9 mouse cellular contexts compared by ENCODE assay signal in the genomic region with DNA sequence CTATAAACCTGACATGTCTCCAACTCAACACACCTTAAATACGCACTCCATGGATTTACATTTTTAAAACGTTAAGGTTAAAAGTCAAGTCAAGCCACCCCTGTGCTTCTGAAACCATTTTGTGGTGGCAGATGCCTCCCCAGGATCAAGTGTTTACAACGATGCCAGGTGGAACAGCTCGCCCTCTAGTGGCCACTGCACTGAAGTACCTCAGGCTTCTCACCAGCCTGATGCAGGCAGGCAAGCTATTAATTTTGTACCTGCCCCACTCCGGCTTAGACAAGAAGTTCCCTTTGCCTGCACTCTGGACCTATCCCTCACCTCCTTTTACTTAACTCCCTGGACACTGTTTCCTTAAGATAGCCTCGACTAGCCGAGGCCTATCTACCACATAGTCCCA. TPM values are rescaled to one million over a fixed set of nuclear protein-coding genes. Genes with fewer than 3 reads are reported as not detected.
DNase-seq lines count a peak whose midpoint lies in the region; ATAC-seq and TF ChIP-seq lines count a peak whose summit lies in the region.
"Had no signal": no experiment of that assay in that cellular context is flagged by ENCODE, and none has a peak within 500 bp of the region (broad histone marks: within the 10 kb centered on the region; RNA-seq: fewer than 3 reads in every experiment).

No protein-coding gene starts in this region.

- peak; percentile 92 for TF ChIP-seq CTCF in intestine, postnatal 0 days (IDR thresholded peaks at IDR 0.05; ENCODE audit: low read depth)

- H3K9ac ChIP-seq in hindbrain, embryonic 13.5 days, result no peak overlapping the region
- H3K9ac ChIP-seq in forebrain, embryonic 14.5 days (ENCODE audit: low read length), result no peak overlapping the region
- no peak overlapping the region for H3K9ac ChIP-seq in intestine, postnatal 0 days (ENCODE audit: low read depth, low read length)
- no peak overlapping the region for H3K9ac ChIP-seq in limb, embryonic 14.5 days (ENCODE audit: low read depth, low read length, severe bottlenecking)

- H3K27ac ChIP-seq in hindbrain, embryonic 10.5 days, result no peak overlapping the region
- H3K27ac ChIP-seq in hindbrain, embryonic 13.5 days, result no peak overlapping the region
- H3K27ac ChIP-seq in forebrain, embryonic 14.5 days (ENCODE audit: low read depth, low read length), result no peak overlapping the region
- no peak overlapping the region for H3K27ac ChIP-seq in intestine, postnatal 0 days (ENCODE audit: low read depth, low read length)
- H3K27ac ChIP-seq in limb, embryonic 14.5 days (replicated peaks; ENCODE audit: low read depth, low read length), result no peak overlapping the region
- H3K27ac ChIP-seq: macrophage had no signal

- ATAC-seq in hindbrain, embryonic 13.5 days (ENCODE audit: low FRiP score), result no peak
- peak; percentile 79 for ATAC-seq in cerebellum, adult (ENCODE audit: insufficient number of reproducible peaks, low FRiP score, low TSS enrichment)
- ATAC-seq in forebrain, embryonic 14.5 days, result peak; percentile 54
- no peak for ATAC-seq in intestine, postnatal 0 days
- peak; percentile 37; the same call in 1 of the 2 replicates for ATAC-seq in limb, embryonic 14.5 days (ENCODE audit: low FRiP score, low read depth)

- no peak for TF ChIP-seq POLR2A in limb, embryonic 14.5 days (IDR thresholded peaks at IDR 0.05; ENCODE audit: borderline replicate concordance, extremely low read depth, insufficient read depth, insufficient read length)

- no peaks in the 10 kb centered on the region for H3K4me1 ChIP-seq in hindbrain, embryonic 10.5 days (replicated peaks)
- 0 out of 2 replicates have a peak, but pooled peaks cover 3% of the 10 kb centered on the region for H3K4me1 ChIP-seq in hindbrain, embryonic 13.5 days (replicated peaks)
- no peaks in the 10 kb centered on the region for H3K4me1 ChIP-seq in forebrain, embryonic 14.5 days (ENCODE audit: control insufficient read depth, insufficient read depth, low read length)
- H3K4me1 ChIP-seq in intestine, postnatal 0 days (replicated peaks; ENCODE audit: control insufficient read depth, insufficient read depth, low read length), result no peaks in the 10 kb centered on the region
- no peaks in the 10 kb centered on the region for H3K4me1 ChIP-seq in limb, embryonic 14.5 days (ENCODE audit: control insufficient read depth, insufficient read depth, low read length)

- no peak overlapping the region for H3K4me3 ChIP-seq in hindbrain, embryonic 10.5 days
- H3K4me3 ChIP-seq in hindbrain, embryonic 13.5 days, result no peak overlapping the region
- H3K4me3 ChIP-seq in forebrain, embryonic 14.5 days (ENCODE audit: low read depth, low read length), result no peak overlapping the region
- no peak overlapping the region for H3K4me3 ChIP-seq in intestine, postnatal 0 days (ENCODE audit: low read depth, low read length)
- H3K4me3 ChIP-seq in limb, embryonic 14.5 days (replicated peaks; ENCODE audit: low read length), result no peak overlapping the region

- H3K27me3 ChIP-seq in hindbrain, embryonic 10.5 days (ENCODE audit: insufficient read depth, poor library complexity, severe bottlenecking), result no peaks in the 10 kb centered on the region
- H3K27me3 ChIP-seq in hindbrain, embryonic 13.5 days, result no peaks in the 10 kb centered on the region
- no peaks in the 10 kb centered on the region for H3K27me3 ChIP-seq in forebrain, embryonic 14.5 days (replicated peaks; ENCODE audit: control insufficient read depth, insufficient read depth, low read length)
- H3K27me3 ChIP-seq in intestine, postnatal 0 days (replicated peaks; ENCODE audit: control insufficient read depth, insufficient read depth, low read length), result no peaks in the 10 kb centered on the region
- H3K27me3 ChIP-seq in limb, embryonic 14.5 days (ENCODE audit: control insufficient read depth, insufficient read depth, low read length), result no peaks in the 10 kb centered on the region

- H3K4me2 ChIP-seq in hindbrain, embryonic 13.5 days, result no peak overlapping the region
- H3K4me2 ChIP-seq in forebrain, embryonic 14.5 days (ENCODE audit: low read length), result no peak overlapping the region
- no peak overlapping the region for H3K4me2 ChIP-seq in intestine, postnatal 0 days (replicated peaks; ENCODE audit: low read depth)
- H3K4me2 ChIP-seq in limb, embryonic 14.5 days (replicated peaks; ENCODE audit: low read depth, low read length, severe bottlenecking), result no peak overlapping the region

- H3K36me3 ChIP-seq in hindbrain, embryonic 10.5 days, result peaks cover 81% of the 10 kb centered on the region
- peaks cover 93% of the 10 kb centered on the region for H3K36me3 ChIP-seq in hindbrain, embryonic 13.5 days
- peaks cover 77% of the 10 kb centered on the region for H3K36me3 ChIP-seq in forebrain, embryonic 14.5 days (ENCODE audit: control insufficient read depth, insufficient read depth, low read length)
- no peaks in the 10 kb centered on the region for H3K36me3 ChIP-seq in intestine, postnatal 0 days (ENCODE audit: control insufficient read depth, insufficient read depth)
- H3K36me3 ChIP-seq in limb, embryonic 14.5 days (ENCODE audit: control insufficient read depth, insufficient read depth, low read length), result peaks cover 8% of the 10 kb centered on the region; the same call in 1 of the 2 replicates

- peak; percentile 61 for DNase-seq in hindbrain, embryonic 10.5 days (ENCODE audit: low spot score)
- peak; percentile 71 for DNase-seq in forebrain, embryonic 14.5 days (ENCODE audit: low spot score)
- peak; percentile 62 for DNase-seq in limb, embryonic 14.5 days (ENCODE audit: low spot score)
- DNase-seq in naive thymus-derived CD4-positive, alpha-beta T cell, adult 2 months (ENCODE audit: low read depth), result peak; percentile 80
- DNase-seq in spleen, postnatal 4 days (ENCODE audit: low spot score in 2 of 2), result peak; percentile 61 to 84

- 0 out of 2 replicates have a peak, but pooled peaks cover 3% of the 10 kb centered on the region for H3K9me3 ChIP-seq in hindbrain, embryonic 10.5 days
- no peaks in the 10 kb centered on the region for H3K9me3 ChIP-seq in hindbrain, embryonic 13.5 days
- H3K9me3 ChIP-seq in forebrain, embryonic 14.5 days (replicated peaks; ENCODE audit: control insufficient read depth, low read length), result no peaks in the 10 kb centered on the region
- no peaks in the 10 kb centered on the region for H3K9me3 ChIP-seq in intestine, postnatal 0 days (ENCODE audit: control insufficient read depth)
- no peaks in the 10 kb centered on the region; the same call in 1 of the 2 replicates for H3K9me3 ChIP-seq in limb, embryonic 14.5 days (ENCODE audit: control insufficient read depth, low read length)

- WGBS in hindbrain, embryonic 10.5 days, result 39% methylated on average over 7 of the region's 7 CpGs
- WGBS in hindbrain, embryonic 13.5 days, result 39% methylated on average over 7 of the region's 7 CpGs
- 32% methylated on average over 7 of the region's 7 CpGs for WGBS in forebrain, embryonic 14.5 days
- 31% methylated on average over 7 of the region's 7 CpGs for WGBS in intestine, postnatal 0 days
- 28% methylated on average over 7 of the region's 7 CpGs for WGBS in limb, embryonic 14.5 days

RNA-seq across cellular contexts. Expression of gene Fndc9, which starts 16.7 kb away (rescaled TPM):
- polyA plus RNA-seq in hindbrain, embryonic 10.5 days (2016; fragmentation: Nextera tagmentation; extraction: Ambion mirVana), result 0.40 and 0.80 TPM in 2 replicates
- polyA plus RNA-seq in hindbrain, embryonic 13.5 days (2015; fragmentation: Nextera tagmentation; extraction: Ambion mirVana), result 1.7 TPM in 2 replicates
- 5.1 and 5.9 TPM in 2 replicates for polyA plus RNA-seq in forebrain, embryonic 14.5 days (2014; fragmentation: Nextera tagmentation; extraction: Ambion mirVana)
- polyA plus RNA-seq in intestine, postnatal 0 days (2015; fragmentation: Nextera tagmentation; extraction: Ambion mirVana), result 0.10 and 0.17 TPM in 2 replicates
- 0.06 TPM in 1 of 2 replicates, not detected in the other for polyA plus RNA-seq in limb, embryonic 14.5 days (2012; rRNA removed)
- 0.08 TPM in 1 of 2 replicates, not detected in the other for polyA plus RNA-seq in limb, embryonic 14.5 days (2014; fragmentation: Nextera tagmentation; extraction: Ambion mirVana)
- polyA plus RNA-seq: macrophage had no signal

Comparison
In these comparisons a context has a peak if more than half of its experiments do, and no peak if none do; other contexts are left out.
1. ATAC-seq: peak in cerebellum, adult (single experiment), forebrain, embryonic 14.5 days (single experiment) and limb, embryonic 14.5 days (single experiment); none in hindbrain, embryonic 13.5 days (single experiment) and intestine, postnatal 0 days (single experiment).
2. Peak in every context shown above with its lines, with median percentiles within 50 percentile points of each other: DNase-seq.